Mouse (Mus musculus): ENCODE results near the gene Gzmm. TPM values are rescaled to one million over a fixed set of nuclear protein-coding genes. Genes with fewer than 3 reads are reported as not detected.

The Gzmm gene
- total RNA-seq, 2 experiments from 2014 or later = 4.0 to 4.4 TPM

DNA sequence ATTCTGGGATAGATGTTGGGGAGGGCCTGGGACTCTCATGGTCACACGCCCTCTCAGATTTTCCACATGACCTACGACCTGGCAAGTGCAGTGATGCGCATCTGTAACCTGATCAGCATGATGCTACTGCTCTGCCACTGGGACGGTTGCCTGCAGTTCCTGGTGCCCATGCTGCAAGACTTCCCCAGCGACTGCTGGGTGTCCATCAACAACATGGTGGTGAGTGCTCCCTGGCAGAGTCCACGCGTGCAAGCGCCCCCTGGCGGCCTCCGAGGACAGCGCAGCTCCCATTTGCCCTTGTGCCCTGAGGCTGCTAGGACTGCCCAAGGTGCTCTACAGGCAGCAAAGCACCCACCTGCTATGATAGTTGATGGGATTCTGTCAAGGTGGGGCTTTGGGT, 37.3 kb downstream of the Gzmm start:
- peak; percentile 60 for DNase-seq

DNA sequence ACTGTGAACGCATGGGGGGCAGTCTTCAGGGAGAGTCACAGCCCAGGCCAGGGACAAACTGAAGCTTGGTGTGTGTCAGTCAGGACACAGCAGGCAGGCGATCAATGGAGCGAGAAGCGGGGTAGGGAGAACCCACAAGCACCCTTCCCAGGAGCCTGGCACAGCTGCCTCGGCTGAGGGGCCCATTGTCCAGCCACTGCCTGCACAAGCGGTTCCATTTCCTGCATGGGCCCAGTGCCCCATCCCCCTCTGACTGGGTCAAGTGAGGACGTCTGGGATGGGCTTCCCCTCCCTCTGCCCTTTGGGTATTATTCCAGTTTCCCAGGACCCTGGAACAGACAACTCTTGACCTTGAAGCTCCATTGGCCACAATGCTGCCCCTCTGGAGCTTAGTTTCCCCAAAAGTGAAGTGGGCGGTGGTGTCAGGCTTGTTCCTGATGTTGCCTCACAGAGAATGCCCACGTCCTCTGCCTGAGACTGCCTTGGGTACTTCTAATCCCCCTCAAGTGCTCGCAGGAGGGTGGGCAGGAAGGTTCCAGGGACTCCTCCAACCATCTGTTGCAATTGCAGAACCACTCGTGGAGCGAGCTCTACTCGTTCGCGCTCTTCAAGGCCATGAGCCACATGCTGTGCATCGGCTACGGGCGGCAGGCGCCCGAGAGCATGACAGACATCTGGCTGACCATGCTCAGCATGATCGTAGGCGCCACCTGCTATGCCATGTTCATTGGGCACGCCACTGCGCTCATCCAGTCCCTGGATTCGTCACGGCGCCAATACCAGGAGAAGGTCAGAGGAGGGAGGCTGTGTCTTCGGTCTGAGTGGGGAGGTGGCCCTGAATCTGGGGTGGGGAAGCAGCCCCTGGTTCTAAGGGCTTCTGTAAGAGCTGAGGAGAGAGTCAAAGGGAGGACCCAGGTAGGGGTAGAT, 39.8 kb downstream of the Gzmm start:
- DNase-seq = no peak

- peak; percentile 56 for DNase-seq
Observed at GRCm38 (mm10) chr10:79729357-79729965, 40.6 kb downstream of the Gzmm start.

- no peak for DNase-seq
Observed at GRCm38 (mm10) chr10:79732500-79732899, 43.7 kb downstream of the Gzmm start.

DNA sequence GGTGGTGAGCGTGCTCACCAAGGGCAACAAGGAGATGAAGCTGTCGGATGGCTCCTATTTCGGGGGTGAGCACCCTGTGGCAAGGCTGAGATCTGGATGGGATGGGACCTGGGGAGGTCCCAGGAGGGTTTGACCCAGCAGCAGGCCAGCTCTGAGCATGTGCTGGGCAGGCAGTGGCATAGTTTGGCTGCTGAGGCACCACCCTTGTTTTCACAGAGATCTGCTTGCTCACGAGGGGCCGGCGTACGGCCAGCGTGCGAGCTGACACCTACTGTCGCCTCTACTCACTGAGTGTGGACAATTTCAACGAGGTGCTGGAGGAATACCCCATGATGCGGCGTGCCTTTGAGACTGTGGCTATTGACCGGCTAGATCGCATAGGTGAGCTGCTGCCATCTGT, 45.0 kb downstream of the Gzmm start:
- no peak for DNase-seq

- DNase-seq = no peak
Observed at GRCm38 (mm10) chr10:79735361-79735760, 46.5 kb downstream of the Gzmm start.

DNA sequence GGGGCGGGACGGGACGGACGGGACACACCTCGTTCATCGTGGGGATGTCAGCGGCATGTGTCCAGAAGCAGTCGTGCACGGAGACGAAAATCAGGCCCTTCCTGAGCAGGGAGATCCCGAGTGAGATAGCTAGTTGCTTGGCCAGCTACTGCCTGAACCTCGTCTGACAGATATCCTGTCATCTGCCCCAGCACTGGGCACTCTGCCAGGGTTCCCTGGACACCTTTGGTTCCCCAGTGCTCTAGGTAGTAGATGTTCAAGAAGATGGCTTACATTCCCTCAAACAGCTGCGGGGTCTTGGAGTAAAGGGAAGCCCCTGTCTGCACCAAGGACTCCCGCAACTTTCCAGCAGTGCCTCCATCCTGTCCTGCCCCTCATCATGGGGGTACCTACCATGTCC, 47.9 kb downstream of the Gzmm start:
- no peak for DNase-seq

- no peak for DNase-seq
Observed at GRCm38 (mm10) chr10:79738259-79738658, 49.4 kb downstream of the Gzmm start.

- DNase-seq = no peak
Observed at GRCm38 (mm10) chr10:79739234-79739633, 50.4 kb downstream of the Gzmm start.

GRCm38 (mm10) chr10:79740863-79741262, 52.0 kb downstream of the Gzmm start:
- DNase-seq = no peak

DNA sequence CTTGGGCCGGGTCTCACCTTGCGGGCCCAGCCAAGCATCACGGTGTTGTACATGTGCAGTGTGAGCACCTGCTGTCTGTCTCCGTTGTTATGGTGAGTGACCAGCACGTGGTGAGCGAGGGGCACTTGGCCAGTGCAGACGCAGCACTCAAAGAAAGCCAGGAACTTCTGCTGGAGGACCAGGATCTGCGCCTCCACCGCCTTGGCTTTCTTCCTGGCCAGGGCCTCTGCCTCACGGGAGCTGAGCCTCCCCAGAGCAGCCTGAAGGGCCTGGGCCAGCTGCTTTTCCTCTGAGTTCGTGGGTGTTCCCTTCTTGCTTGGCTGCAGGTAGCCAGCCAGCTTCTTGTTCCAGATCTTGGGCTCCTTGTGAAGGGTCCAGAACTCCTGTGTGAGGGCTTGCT, 54.3 kb downstream of the Gzmm start:
- DNase-seq = no peak

DNA sequence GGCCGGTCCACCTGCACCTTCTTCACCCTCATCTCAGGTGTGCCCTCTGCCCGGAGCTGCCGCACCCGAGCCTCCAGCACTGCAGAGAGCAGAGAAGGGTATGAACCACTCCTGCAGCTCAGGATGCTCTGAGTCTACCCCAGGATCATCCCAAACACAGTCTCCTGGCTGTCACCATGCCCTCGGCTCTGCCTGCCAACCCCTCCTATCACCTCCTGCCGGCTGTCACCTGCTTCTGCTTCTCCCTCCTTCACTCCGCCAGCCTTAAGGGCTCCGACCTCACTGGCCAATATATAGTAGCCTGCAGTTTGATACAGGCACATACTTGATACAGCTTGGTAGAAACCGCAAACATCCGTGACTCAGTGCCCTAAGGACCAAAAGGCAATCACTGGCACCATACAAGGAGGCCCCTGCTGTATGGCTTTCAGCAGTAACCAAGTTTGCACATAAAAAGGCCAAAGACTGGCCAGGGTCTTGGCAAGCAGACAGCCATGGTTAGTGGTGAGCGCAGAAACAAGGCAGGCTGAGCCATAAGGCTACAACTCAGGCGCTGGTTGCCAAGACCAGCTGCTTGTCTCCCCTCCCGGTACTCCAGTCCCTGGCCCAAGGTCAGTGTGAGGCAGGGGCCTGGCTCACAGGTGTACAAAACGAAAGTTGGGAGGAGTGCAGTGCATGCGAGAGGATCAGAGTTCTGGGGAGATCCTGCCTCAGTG, 55.0 kb downstream of the Gzmm start:
- no peak for DNase-seq

Other genes starting within 250 kb of the Gzmm start
- not detected for gene Vmn2r83, start 220.3 kb upstream of the Gzmm start, total RNA-seq (2021)
- 1 to 10 TPM in 1 of 2 experiments, under 1 TPM in 1; 0.84 to 1.2 TPM for gene Plpp2, start 155.2 kb upstream of the Gzmm start, total RNA-seq (2021)
- 10 to 100 TPM; 12.6 to 14.8 TPM for gene Mier2, start 133.8 kb upstream of the Gzmm start, total RNA-seq (2021)
- gene Theg, start 101.7 kb upstream of the Gzmm start, total RNA-seq (2021) = not detected
- not detected for gene C2cd4c, start 75.0 kb upstream of the Gzmm start, total RNA-seq (2021)
- gene Shc2, start 51.1 kb upstream of the Gzmm start, total RNA-seq (2021) = 1 to 10 TPM; 2.1 to 2.3 TPM
- 10 to 100 TPM; 14.8 to 17.1 TPM for gene Odf3l2, start 43.3 kb upstream of the Gzmm start, total RNA-seq (2021)
- not detected for gene Madcam1, start 24.5 kb upstream of the Gzmm start, total RNA-seq (2021)
- gene Tpgs1, start 19.7 kb upstream of the Gzmm start, total RNA-seq (2021) = 10 to 100 TPM; 19.1 to 19.6 TPM
- gene Cdc34, start 6.8 kb upstream of the Gzmm start, total RNA-seq (2021) = 100 to 1,000 TPM; 329 to 332 TPM
- 100 to 1,000 TPM; 513 to 650 TPM for gene Bsg, start 15.5 kb downstream of the Gzmm start, total RNA-seq (2021)
- gene Hcn2, start 27.6 kb downstream of the Gzmm start, total RNA-seq (2021) = under 1 TPM; 0.67 TPM
- gene Polrmt, start 57.6 kb downstream of the Gzmm start, total RNA-seq (2021) = 10 to 100 TPM; 26.7 to 27.2 TPM
- gene Fgf22, start 66.1 kb downstream of the Gzmm start, total RNA-seq (2021) = not detected
- gene Rnf126, start 77.9 kb downstream of the Gzmm start, total RNA-seq (2021) = 10 to 100 TPM; 27.4 to 33.4 TPM
- gene Fstl3, start 88.3 kb downstream of the Gzmm start, total RNA-seq (2021) = 1 to 10 TPM; 2.0 to 2.1 TPM
- not detected for gene Prss57, start 101.9 kb downstream of the Gzmm start, total RNA-seq (2021)
- gene Palm, start 104.6 kb downstream of the Gzmm start, total RNA-seq (2021) = 10 to 100 TPM; 23.6 to 24.8 TPM
- gene Misp, start 132.0 kb downstream of the Gzmm start, total RNA-seq (2021) = under 1 TPM in 1 of 2 experiments, not detected in 1; 0.40 TPM
- 10 to 100 TPM; 26.8 to 27.1 TPM for gene Ptbp1, start 165.4 kb downstream of the Gzmm start, total RNA-seq (2021)
- under 1 TPM in 1 of 2 experiments, not detected in 1; 0.35 TPM for gene Prtn3, start 185.5 kb downstream of the Gzmm start, total RNA-seq (2021)
- under 1 TPM; 0.13 to 0.27 TPM for gene Plppr3, start 185.6 kb downstream of the Gzmm start, total RNA-seq (2021)
- not detected for gene Elane, start 197.2 kb downstream of the Gzmm start, total RNA-seq (2021)
- gene Cfd, start 201.8 kb downstream of the Gzmm start, total RNA-seq (2021) = 100 to 1,000 TPM in 1 of 2 experiments, 10 to 100 TPM in 1; 12.5 to 381 TPM
- gene Med16, start 219.9 kb downstream of the Gzmm start, total RNA-seq (2021) = 10 to 100 TPM; 29.2 to 34.4 TPM
- gene Gm26602, start 221.8 kb downstream of the Gzmm start, total RNA-seq (2021) = not detected
- under 1 TPM; 0.18 to 0.29 TPM for gene Kiss1r, start 228.0 kb downstream of the Gzmm start, total RNA-seq (2021)
- gene R3hdm4, start 232.2 kb downstream of the Gzmm start, total RNA-seq (2021) = 100 to 1,000 TPM; 103 to 113 TPM
- 1 to 10 TPM; 2.4 to 2.8 TPM for gene Arid3a, start 238.0 kb downstream of the Gzmm start, total RNA-seq (2021)

Measured in gastrocnemius, postnatal 25 days (tissue).